Mouse (Mus musculus) kidney, postnatal 0 days (tissue): ENCODE measurements around the gene Dock4. TPM values are rescaled to one million over a fixed set of nuclear protein-coding genes. Genes with fewer than 3 reads are reported as not detected.

Experiments used
- ATAC-seq: fragments of 200-750 bp; cut with Nextera tagmentation; replicated peaks from 2 replicates; pipeline ENCODE4 v1.8.0; 2017; ENCODE audit warnings: low read depth, moderate number of reproducible peaks, moderate TSS enrichment, moderate library complexity; ENCODE audit not compliant: low FRiP score
- DNase-seq: peaks from one replicate; pipeline ENCODE4 v3.0.0-alpha.2; 2016; ENCODE audit warnings: low spot score
- H3K27ac ChIP-seq: fragments of 300-500 bp; sonication (generic); 2 replicates; pipeline ENCODE4 v1.5.1; 2014; ENCODE audit warnings: mild to moderate bottlenecking
- H3K27me3 ChIP-seq: fragments of 300-500 bp; sonication (generic); 2 replicates; pipeline ENCODE4 v1.6.1; 2014; ENCODE audit warnings: low read length, mixed read lengths; ENCODE audit not compliant: insufficient read depth
- H3K36me3 ChIP-seq: fragments of 300-500 bp; sonication (generic); 2 replicates; pipeline ENCODE4 v1.6.1; 2014; ENCODE audit warnings: low read length, mixed read lengths; ENCODE audit not compliant: insufficient read depth
- H3K4me1 ChIP-seq: fragments of 300-500 bp; sonication (generic); replicated peaks from 2 replicates; pipeline ENCODE4 v1.6.1; 2014; ENCODE audit warnings: antibody characterized with exemption, low read length, mixed read lengths; ENCODE audit not compliant: insufficient read depth
- H3K4me2 ChIP-seq: fragments of 300-500 bp; sonication (generic); 2 replicates; pipeline ENCODE4 v1.6.1; 2014; ENCODE audit warnings: mild to moderate bottlenecking, low read length, moderate library complexity, mixed read lengths
- H3K4me3 ChIP-seq: fragments of 300-500 bp; sonication (generic); replicated peaks from 2 replicates; pipeline ENCODE4 v1.5.1; 2014; ENCODE audit warnings: low read depth, low read length
- H3K9ac ChIP-seq: fragments of 300-500 bp; sonication (generic); 2 replicates; pipeline ENCODE4 v1.6.1; 2014; ENCODE audit warnings: low read depth, low read length
- H3K9me3 ChIP-seq: fragments of 300-500 bp; sonication (generic); replicated peaks from 2 replicates; pipeline ENCODE4 v1.6.1; 2016; ENCODE audit warnings: low read length, inconsistent platforms, mixed read lengths
- CTCF ChIP-seq: IDR thresholded peaks from 2 replicates; pipeline ENCODE4 v1.5.1; 2016; ENCODE audit warnings: antibody characterized with exemption, low read depth, mild to moderate bottlenecking, moderate library complexity
- WGBS: fragments of 180-500 bp; shearing (Covaris S2); extraction: QIAGEN DNeasy Blood & Tissue Kit; methylation state at CpG from one replicate; pipeline ENCODE4 v1.1.7; 2014; 5-methylcytosine and 5-hydroxymethylcytosine counted together
- polyA plus RNA-seq: library from polyadenylated mRNA; unstranded; fragments of >200 nt; fragmentation: Nextera tagmentation; extraction: Ambion mirVana; gene quantifications from 2 replicates; pipeline ENCODE4 v1.2.1, GENCODE M21; 2015

Dock4 gene
- polyA plus RNA-seq, 1 experiment from 2014 or later: 7.0 TPM

DNA sequence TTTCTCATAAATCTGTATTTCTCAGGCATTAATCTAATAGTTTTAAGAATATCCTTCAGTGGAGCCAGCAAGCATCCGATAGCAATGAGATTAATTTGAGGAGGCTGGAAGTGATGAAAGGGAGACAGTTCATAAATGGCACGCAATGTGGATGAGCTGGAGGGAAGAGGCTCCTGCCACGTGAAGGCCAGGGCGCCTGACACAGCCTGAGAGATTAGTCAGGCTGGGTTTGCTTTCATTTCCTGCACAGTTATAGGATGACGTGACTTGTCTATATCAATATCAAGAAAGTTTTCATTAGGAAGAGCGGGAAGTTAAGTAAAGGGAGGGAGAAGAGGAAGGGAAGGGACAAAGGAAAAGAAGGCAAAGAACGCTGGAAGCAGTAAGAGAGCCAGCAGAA lies 150.3 kb downstream of the Dock4 start:
- TF ChIP-seq CTCF: no peak
- H3K9ac ChIP-seq: no peak overlapping the region
- no peak overlapping the region for H3K27ac ChIP-seq
- H3K4me3 ChIP-seq: no peak overlapping the region
- no peaks in the 10 kb centered on the region for H3K4me1 ChIP-seq
- no peaks in the 10 kb centered on the region for H3K27me3 ChIP-seq
- ATAC-seq: no peak
- DNase-seq: no peak
- no peaks in the 10 kb centered on the region for H3K9me3 ChIP-seq
- 83% methylated on average over 7 of the region's 7 CpGs for WGBS
- H3K4me2 ChIP-seq: no peak overlapping the region
- H3K36me3 ChIP-seq: no peaks in the 10 kb centered on the region

DNA sequence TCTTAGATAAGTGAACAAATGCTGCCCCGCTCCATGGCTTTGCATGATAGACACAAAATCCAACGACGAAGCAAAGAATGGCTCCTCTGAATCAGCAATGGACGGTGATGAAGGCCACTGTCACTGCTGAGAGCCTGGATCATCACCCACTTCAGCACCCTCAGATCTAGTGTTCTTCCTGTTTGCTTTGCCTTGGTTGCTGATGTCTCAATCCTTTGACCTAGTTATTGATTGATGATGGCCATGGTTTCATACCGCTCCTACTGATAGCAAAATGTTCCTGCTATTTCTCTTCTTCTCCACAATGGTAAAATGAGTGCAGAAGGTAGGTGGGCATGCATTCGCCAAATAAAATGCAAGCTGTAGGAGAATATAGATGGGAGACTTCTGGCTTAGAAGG lies 150.7 kb downstream of the Dock4 start:
- Histone ChIP-seq H3K36me3 (no peaks in the 10 kb centered on the region), H3K27ac (no peak overlapping the region), H3K9me3 (no peaks in the 10 kb centered on the region), H3K4me3 (no peak overlapping the region), H3K27me3 (no peaks in the 10 kb centered on the region), H3K4me1 (no peaks in the 10 kb centered on the region), H3K9ac (no peak overlapping the region), H3K4me2 (no peak overlapping the region)
- WGBS: 88% methylated on average over 6 of the region's 6 CpGs
- ATAC-seq (no peak), DNase-seq (no peak)
- no peak for TF ChIP-seq CTCF

DNA sequence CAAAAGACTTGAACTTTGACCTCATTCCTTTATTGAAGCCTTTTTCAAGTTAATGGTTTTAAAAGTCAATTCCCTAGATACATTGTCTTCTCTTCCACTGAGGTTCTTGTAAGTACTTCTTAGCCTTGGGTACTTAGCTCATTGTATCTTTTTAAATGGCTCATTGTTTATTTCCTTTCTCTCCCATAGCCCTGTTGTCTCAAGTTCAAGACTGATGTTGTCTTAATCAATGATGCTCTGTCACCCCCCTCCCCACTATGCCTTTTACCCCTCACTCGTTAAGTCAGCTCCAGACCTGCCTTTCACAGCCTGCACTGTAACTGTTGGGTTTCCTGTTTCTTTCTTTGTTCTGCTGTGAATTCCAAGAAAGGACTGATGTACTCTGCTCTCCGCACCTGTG lies 154.2 kb downstream of the Dock4 start:
- Histone ChIP-seq H3K4me1 (no peaks in the 10 kb centered on the region), H3K4me3 (no peak overlapping the region), H3K9ac (no peak overlapping the region), H3K9me3 (no peaks in the 10 kb centered on the region), H3K27ac (no peak overlapping the region), H3K4me2 (no peak overlapping the region), H3K36me3 (no peaks in the 10 kb centered on the region), H3K27me3 (no peaks in the 10 kb centered on the region)
- 76% methylated on average over 2 of the region's 2 CpGs for WGBS
- no peak for TF ChIP-seq CTCF
- no peak for DNase-seq
- no peak for ATAC-seq

DNA sequence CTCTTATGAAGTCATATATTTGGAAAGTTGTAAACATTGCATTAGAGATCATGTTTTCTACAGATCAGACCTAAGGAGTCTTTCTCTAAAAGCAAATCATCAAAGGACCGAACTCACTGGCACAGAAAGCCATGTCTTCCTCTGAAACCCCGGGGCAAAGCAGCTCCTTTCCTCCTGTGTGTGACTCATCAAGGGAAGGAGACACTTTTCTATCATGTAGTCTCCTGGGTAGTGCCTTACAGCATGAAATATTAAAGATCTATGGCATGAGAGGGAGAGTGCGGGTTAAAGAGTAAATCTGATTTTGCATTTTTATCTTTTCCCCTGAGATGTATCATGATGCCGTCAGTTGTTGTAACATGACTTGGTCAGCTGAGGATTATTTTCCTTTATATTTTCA lies 159.8 kb downstream of the Dock4 start:
- TF ChIP-seq CTCF: no peak
- DNase-seq: no peak
- H3K9ac ChIP-seq: no peak overlapping the region
- H3K27me3 ChIP-seq: no peaks in the 10 kb centered on the region
- no peaks in the 10 kb centered on the region for H3K4me1 ChIP-seq
- no peaks in the 10 kb centered on the region for H3K9me3 ChIP-seq
- no peaks in the 10 kb centered on the region for H3K36me3 ChIP-seq
- no peak overlapping the region for H3K4me3 ChIP-seq
- H3K27ac ChIP-seq: no peak overlapping the region
- no peak overlapping the region for H3K4me2 ChIP-seq
- WGBS: 80% methylated on average over 4 of the region's 4 CpGs
- ATAC-seq: no peak

DNA sequence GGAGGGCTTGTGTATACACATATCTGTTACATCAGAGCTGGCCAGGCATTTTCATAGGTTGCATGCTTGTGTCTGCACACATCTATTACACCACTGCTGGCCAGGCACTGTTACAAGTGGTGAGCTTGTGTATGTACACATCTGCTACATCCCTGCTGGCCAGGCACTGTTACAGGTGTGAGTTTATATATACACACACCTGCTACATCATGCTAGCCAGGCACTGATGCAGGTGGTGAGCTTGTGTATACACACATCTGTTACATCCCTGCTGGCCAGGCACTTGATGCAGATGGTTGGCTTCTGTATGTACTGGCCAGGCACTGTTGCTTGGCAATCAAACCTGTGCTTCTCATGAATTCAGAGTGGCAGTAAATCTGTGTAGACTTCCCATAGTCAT lies 177.2 kb downstream of the Dock4 start:
- Histone ChIP-seq H3K9ac (no peak overlapping the region), H3K4me2 (no peak overlapping the region), H3K4me3 (no peak overlapping the region), H3K9me3 (no peaks in the 10 kb centered on the region), H3K27ac (no peak overlapping the region), H3K36me3 (no peaks in the 10 kb centered on the region), H3K4me1 (no peaks in the 10 kb centered on the region), H3K27me3 (no peaks in the 10 kb centered on the region)
- no peak for TF ChIP-seq CTCF
- no peak for ATAC-seq
- DNase-seq: no peak

DNA sequence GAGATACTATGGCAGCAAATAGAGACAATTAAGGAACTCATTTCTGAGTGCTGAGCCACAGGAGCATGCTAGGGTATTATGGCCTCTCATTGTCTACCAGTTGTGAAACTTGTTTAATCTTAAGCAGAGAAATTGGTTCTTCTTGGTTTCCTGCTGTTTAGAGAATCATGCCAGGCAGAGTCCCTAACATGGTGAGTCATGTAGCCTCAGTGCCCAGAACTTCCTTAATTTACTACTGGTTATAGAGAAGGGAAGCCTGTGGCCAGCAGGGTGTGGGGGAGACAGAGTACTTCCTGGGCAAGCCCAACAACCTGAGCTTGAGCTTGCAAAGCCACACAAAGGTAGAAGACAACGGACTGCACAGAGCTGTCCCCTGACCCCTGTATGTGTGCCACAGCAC lies 180.8 kb downstream of the Dock4 start:
- no peaks in the 10 kb centered on the region for H3K27me3 ChIP-seq
- H3K4me3 ChIP-seq: no peak overlapping the region
- no peak for TF ChIP-seq CTCF
- H3K4me2 ChIP-seq: no peak overlapping the region
- ATAC-seq (no peak), DNase-seq (no peak)
- no peak overlapping the region for H3K9ac ChIP-seq
- H3K27ac ChIP-seq: no peak overlapping the region
- H3K4me1 ChIP-seq: no peaks in the 10 kb centered on the region
- H3K36me3 ChIP-seq: no peaks in the 10 kb centered on the region
- no peaks in the 10 kb centered on the region for H3K9me3 ChIP-seq
- 94% methylated on average over 1 of the region's 1 CpGs for WGBS

DNA sequence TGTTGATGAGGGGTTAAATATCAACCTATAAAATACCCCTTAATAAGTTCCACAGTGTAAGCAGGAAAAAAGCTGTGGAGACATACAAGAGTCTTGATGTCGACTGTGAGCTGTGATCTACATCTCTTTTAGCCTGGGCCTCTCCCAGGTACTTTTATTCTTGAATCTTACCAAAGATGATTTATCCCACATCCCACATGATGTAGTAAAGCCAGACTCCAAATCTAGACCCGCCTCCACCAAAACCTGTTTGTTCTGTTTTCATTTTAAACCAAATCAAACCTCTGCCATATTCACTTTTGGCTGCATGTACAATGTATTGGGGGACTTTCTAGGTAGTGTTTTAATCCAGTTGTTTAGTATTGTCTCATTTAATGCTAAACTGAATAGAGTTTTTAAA lies 187.5 kb downstream of the Dock4 start:
- no peak for TF ChIP-seq CTCF
- Histone ChIP-seq H3K36me3 (no peaks in the 10 kb centered on the region), H3K27me3 (no peaks in the 10 kb centered on the region), H3K4me2 (no peak overlapping the region), H3K9me3 (no peaks in the 10 kb centered on the region), H3K4me3 (no peak overlapping the region), H3K9ac (no peak overlapping the region), H3K4me1 (no peaks in the 10 kb centered on the region), H3K27ac (no peak overlapping the region)
- WGBS: 58% methylated on average over 2 of the region's 2 CpGs
- ATAC-seq: no peak
- DNase-seq: no peak
